Mouse (Mus musculus) brain, embryonic 14.5 days (tissue): ENCODE results near the gene Stap2.

Experiments used
- CTCF ChIP-seq: fragments of 200-500 bp; IDR thresholded peaks from 2 replicates; pipeline ENCODE4 v1.5.1; 2012; ENCODE audit warnings: inconsistent platforms, mild to moderate bottlenecking, moderate library complexity, borderline replicate concordance; ENCODE audit not compliant: insufficient read depth, insufficient read length; ENCODE audit errors: extremely low read depth
- POLR2A ChIP-seq: fragments of 200-500 bp; IDR thresholded peaks from 2 replicates; pipeline ENCODE4 v1.6.1; 2012; ENCODE audit warnings: mild to moderate bottlenecking, inconsistent platforms, borderline replicate concordance; ENCODE audit not compliant: poor library complexity, insufficient read depth, insufficient read length, severe bottlenecking; ENCODE audit errors: extremely low read depth

DNA sequence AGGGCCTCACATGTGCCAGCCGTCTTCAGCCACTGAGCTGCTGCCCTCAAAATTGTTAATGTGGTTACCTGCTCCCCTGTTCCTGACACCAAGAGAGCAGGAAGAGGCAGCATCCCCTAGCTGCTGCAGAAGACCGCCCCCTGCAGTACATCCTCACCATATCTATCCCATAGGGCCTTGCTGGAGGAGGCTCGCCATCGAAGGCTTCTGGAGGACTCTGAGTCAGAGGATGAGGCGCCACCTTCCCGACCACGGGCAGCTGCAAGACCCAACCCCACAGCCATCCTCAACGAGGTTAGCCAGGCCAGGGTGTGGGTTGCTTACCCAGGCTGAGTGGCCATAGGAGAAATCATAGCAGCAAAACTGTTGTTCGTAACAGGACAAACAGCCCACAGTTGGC, 40.4 kb downstream of the Stap2 start:
- no peak for TF ChIP-seq POLR2A
- no peak for TF ChIP-seq CTCF
